Mouse (Mus musculus): ENCODE data around the gene Igfn1.

GRCm38 (mm10) chr1:135999720-136000287 lies 6.3 kb downstream of the Igfn1 start:
- TF ChIP-seq TAL1 (IDR thresholded peaks at IDR 0.05; ENCODE audit: low read length) (no peak), GATA1 (IDR thresholded peaks at IDR 0.05; ENCODE audit: low read length) (no peak)

All from erythroblast, embryonic 14.5 days (primary cell).